Mouse (Mus musculus) lung, postnatal 25 days (tissue): ENCODE measurements around the gene Sctr.

Source experiments
- DNase-seq: peaks from one replicate; pipeline ENCODE4 v3.0.0; 2022; ENCODE audit warnings: low spot score

The Sctr gene

DNA sequence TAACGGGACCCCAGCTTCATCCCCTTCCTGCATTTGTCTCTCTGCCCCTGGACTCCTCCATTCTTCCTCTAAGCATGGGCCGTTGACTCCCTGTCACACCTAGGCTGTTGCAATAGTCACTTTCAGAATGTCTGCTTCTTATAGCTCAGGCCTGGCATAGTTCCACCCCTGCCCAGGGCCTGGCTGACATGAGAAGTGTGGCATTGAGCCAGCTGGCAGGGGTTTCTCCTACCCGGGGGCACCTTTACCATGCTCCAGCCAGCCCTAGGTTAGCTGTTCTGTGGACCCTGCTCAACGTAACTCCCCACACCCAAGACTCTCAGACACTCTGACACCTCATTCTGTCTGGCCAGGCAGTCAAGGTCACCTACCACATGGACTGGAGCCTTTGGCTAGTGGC lies 21.0 kb downstream of the Sctr start:
- DNase-seq = no peak

DNA sequence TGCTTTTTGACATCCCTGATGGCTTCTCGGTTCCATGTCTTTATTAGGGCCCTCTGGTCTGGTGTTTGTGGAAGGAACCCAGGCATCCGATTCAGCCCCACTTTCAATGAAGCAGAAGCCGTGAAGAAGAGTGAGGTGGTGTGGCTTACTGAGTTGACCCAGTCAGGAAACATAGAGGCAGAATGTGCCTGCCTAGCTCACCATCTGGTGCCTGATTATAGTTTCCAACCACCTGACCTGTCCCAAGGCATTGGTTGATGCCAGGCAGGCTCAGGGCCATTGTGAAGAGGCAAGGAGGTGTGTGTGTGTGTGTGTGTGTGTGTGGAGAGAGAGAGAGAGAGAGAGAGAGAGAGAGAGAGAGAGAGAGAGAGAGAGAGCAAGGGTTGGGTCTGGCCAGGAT lies 23.8 kb downstream of the Sctr start:
- DNase-seq = no peak

- DNase-seq = peak; percentile 83
These were observed 26.2 kb downstream of the Sctr start for GRCm38 (mm10) chr1:120032804-120033468.

- DNase-seq = no peak
These were observed 26.8 kb downstream of the Sctr start for GRCm38 (mm10) chr1:120033469-120033854.

- DNase-seq = no peak
These were observed 28.1 kb downstream of the Sctr start for GRCm38 (mm10) chr1:120034793-120035192.

DNA sequence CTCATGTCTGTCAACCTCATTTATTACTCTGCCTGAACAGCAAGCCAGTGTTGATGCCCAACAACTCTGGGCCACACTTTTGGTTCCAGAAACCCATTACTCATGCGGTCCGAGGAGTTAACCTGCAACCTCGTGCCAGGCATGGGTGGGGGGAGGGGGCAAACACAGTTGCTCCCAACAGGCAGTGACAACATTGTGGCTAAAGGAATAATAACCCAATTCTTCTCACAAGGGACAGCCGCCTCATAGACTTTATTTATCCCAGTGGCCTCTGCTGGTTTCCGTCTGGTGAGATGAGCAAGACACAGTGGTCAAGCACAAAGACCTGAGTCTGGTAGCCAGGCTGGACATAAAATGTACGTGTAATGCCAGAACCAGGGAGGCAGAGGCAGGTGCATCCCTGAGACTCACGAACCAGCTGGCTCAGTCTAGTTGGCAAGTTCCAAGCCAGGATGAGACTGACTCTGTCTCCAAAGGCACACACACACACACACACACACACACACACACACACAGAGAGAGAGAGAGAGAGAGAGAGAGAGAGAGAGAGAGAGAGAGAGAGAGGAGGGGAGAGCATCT lies 28.9 kb downstream of the Sctr start:
- no peak for DNase-seq

DNA sequence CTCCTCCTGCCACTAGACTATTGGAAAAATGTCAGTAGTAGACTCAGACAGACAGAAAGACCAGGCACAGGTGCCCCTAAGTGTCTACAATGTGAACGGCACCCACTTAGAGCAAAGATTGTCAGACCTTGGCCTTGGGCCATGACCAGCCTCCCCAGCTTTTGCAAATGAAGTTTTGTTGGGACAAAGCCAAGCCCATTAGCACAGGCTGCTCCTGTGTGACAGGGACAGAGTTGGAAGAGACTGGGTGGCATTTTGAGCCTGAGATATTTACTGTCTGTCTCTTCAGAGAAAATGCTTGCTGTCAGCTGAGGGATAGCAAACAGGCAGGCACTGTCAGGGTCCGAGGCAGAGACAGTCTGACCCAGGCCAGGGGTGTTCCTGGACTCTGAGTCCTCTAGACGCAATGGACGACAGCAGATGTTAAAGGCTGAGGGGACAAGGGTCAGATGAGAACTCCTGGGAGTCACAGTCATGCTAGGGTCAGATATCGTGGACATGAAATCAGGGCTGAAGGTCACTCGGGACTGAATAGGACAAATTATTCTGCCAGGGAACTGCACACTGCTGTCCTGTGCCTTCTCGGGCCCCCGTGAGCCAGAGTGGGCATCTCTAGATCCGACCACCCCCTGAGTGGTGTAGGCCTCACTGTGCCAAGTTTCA lies 30.5 kb downstream of the Sctr start:
- no peak for DNase-seq

DNA sequence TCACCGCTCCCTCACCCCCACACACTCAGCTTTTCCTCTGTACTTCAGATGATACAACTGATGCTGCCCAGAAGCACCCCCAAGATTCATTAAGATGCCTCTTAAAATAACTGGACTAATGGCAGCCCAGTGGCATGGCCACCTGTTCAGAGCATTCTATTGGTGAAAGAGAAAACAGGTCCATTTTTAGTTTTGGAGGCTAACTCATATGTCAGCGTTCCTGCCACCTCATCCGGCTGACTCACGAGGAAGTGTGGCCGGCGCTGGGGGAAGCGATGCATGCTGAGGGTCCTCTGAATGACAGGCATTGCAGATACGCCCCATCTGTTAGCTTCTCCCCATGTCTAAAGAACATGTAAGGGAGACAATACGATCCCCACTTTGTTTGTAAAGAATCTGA lies 31.9 kb downstream of the Sctr start:
- DNase-seq = no peak

GRCm38 (mm10) chr1:120042421-120042820 lies 35.7 kb downstream of the Sctr start:
- DNase-seq = no peak

GRCm38 (mm10) chr1:120044584-120044983 lies 37.9 kb downstream of the Sctr start:
- no peak for DNase-seq

GRCm38 (mm10) chr1:120047325-120047724 lies 40.6 kb downstream of the Sctr start:
- no peak for DNase-seq

DNA sequence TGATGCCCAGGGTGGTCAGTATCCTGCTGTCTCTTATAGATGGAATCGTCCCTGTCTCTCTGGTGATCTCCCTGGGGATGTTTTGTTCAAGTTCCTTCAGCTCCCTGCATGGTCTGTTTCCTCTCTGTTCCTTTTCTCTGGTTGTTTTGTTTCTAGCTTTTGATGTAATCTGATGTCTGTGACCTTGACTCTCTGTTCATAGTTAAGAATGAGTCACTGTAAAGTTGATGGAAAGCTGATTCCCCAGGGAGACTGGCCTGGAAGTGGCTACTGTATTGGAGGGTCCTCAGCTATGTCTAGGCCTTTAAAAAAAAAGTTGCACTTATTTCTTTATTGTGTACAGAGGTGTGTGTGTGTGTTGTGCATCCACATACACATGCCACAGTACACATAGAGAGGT lies 44.4 kb downstream of the Sctr start:
- no peak for DNase-seq

DNA sequence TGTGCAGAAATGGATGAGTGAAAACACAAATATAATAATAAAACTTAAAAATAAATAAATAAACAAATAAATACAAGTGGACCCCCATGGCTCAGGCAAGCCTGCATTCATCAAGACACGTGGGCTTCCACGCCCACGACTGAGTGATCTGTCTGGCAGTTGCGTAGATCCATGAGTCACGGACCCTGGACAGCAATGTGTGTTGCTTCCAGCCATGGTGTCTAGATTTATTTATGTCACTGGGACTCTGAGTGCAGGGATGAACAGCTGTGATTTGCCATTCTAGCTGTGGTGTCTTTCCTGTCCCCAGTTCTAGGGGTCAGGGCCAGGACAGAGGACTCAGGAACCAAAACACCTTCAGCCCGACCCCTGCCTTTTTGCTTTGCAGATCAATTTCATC lies 48.3 kb downstream of the Sctr start:
- DNase-seq = no peak

- DNase-seq = no peak
These were observed 48.8 kb downstream of the Sctr start for GRCm38 (mm10) chr1:120055475-120055874.

DNA sequence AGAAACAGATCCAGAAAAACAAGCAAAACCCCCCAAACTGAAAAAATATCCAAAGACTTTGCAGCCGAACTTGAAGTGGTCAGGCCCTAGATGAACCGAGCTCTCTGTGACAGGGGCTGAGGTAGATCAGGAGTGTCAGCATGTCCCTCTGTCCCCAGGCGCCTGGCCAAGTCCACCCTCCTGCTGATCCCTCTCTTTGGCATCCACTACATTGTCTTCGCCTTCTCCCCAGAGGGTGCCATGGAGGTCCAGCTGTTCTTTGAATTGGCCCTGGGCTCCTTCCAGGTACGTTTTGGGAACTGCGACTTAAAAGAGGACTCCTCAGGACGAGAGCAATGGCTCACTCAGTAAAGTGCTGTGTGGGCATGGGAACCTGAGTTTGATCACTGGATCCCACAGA lies 49.5 kb downstream of the Sctr start:
- no peak for DNase-seq

GRCm38 (mm10) chr1:120057044-120057443 lies 50.4 kb downstream of the Sctr start:
- DNase-seq = no peak

DNA sequence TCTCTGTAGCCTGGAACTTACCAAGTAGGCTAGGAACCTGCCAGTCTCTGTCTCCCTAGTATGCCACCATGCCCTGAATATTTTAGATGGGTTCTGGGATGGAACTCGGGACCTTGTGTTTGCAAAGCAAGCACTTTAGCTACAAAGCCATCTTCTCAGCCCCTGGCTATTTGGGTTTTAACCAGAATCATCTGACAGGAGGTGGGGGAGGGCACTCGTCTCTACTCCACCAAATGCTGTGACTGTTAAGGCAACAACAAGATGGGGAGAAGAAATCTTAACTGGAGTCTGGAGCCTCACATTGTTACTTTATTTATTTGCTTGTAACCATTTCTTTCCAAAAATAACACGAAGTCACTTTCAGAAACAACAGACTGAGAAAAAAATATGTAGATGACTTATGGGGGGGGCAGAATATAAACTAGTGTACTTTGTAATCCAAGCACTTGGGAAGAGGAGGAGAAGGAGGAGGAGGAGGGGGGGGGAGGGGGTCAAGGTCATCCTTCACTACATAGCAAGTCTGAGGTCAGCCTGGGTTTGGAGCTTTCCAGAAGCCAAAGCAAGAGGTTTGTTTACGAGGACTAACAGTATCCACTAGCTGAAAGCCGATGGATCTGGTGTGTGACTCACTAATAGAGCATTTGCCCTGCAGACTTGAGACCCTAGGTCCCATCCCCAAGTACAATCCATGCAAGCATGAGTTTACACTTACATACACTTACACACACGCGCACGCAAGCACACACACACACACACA lies 51.2 kb downstream of the Sctr start:
- DNase-seq = no peak

GRCm38 (mm10) chr1:120060687-120061086 lies 54.0 kb downstream of the Sctr start:
- DNase-seq = no peak

GRCm38 (mm10) chr1:120062231-120062630 lies 55.5 kb downstream of the Sctr start:
- no peak for DNase-seq

GRCm38 (mm10) chr1:120064036-120064682 lies 57.5 kb downstream of the Sctr start:
- DNase-seq = no peak

GRCm38 (mm10) chr1:120066159-120066558 lies 59.5 kb downstream of the Sctr start:
- no peak for DNase-seq

GRCm38 (mm10) chr1:120066625-120067024 lies 59.9 kb downstream of the Sctr start:
- DNase-seq = no peak
